Mouse (Mus musculus) frontal cortex, postnatal 25 days (tissue): Measurements from ENCODE around the gene Eif4e2.

Experiments
- DNase-seq, 2 experiments: peaks; one replicate each; pipeline ENCODE4 v3.0.0; 2022; ENCODE audit warnings: low spot score in 2 of 2

Eif4e2 gene

GRCm38 (mm10) chr1:87259316-87259715, 45.6 kb downstream of the Eif4e2 start:
- no peak for DNase-seq

DNA sequence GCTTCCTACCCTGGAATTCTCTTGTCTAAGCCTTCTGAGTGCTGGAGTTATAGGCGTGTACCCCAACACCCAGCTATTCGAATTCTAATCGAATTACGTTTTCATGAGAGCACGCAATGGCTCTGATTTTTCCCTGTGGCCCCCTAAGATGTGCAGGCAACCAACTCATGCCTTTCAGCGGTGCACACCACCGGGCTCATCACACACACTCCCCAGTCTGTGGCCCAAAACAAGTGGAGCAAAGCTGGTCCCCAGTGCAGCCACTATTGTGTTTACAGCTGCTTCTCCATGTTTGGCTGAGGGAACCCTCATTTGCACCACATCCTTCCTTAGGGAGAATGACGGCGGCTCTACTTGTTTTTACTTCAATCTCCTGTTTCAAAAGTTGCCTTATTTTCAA, 49.5 kb downstream of the Eif4e2 start:
- DNase-seq, result no peak

DNA sequence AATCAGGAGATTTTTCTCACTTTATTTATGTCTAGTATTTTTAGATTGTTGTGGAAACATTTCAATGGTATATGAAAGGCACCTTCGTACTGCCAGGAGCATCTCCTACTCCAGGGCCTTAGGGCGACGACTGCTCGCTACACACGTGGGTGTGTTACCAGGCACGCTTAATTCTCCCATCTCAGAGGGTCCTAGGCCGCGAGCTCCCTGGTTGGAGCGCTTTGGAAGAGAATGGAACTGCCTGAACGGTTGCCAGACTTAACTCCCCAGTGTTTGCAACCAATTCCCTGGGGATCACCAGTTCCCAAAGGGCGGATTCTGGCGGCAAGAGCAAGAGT, 50.1 kb downstream of the Eif4e2 start:
- no peak for DNase-seq

DNA sequence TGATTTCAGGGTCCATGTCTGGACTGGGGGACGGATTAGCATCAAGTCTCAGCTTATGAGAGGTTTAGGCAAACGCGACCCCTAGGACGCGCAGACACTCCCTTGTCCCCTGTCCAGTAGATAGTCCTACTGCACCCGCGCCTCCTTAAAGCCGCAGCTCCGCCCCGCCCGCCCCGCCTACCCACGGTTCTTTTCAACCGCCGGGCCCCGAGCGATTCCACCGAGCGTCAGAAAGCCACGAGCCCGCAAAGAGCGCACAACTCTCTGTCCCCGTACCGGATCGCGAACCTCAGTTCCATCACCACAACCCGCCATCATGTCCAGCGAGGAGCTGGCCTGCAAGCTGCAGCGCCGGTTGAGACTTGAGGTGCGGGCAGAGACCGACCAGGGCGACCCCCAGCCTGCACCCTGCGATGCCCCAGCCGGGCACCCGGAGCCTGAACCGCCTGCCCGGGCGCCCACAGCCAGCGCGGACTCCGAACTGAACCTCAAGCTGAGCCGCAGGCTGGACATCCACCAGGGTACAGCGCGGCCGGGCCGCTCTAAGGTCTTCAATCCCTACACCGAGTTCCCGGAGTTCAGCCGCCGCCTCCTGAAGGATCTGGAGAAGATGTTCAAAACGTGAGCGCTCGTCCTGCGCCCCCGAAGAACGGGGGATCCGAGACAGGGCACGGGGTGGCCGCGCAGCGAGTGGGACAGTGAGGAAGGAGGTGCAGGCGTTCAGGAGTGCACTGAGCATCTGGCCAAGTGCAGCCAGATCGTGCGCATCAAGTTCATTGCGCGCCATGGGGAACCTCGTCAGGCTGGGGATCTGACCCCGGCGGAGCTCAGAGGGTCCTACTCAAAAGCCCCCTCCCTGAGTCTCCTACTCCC, 50.7 kb downstream of the Eif4e2 start, which contains the start of gene Efhd1:
Efhd1 (plus strand) TSS at position 230 of the 873 bp plus-strand sequence.
- DNase-seq, result no peak

DNA sequence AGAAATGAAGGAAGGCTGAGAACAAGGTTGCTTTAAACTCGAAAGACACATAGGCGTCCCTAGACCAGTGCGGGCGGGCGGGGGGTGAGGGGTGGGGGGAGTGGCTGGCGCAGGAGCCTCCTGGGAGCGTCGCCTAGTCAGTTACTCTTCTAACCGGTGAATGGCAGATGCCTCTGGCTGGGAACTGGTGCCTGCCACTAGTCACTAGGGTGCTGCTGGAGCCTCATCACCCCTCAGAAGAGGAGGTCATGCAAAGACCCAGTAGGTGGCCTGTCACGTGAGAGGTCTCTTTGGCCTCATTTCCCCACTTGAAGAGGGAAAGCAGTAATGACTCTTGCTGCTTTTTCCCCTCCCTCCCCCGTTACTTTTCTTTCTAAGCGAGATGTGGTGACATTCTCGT, 51.5 kb downstream of the Eif4e2 start:
- DNase-seq, result no peak

- DNase-seq, result no peak
These were observed 52.8 kb downstream of the Eif4e2 start for GRCm38 (mm10) chr1:87266296-87267090.

DNA sequence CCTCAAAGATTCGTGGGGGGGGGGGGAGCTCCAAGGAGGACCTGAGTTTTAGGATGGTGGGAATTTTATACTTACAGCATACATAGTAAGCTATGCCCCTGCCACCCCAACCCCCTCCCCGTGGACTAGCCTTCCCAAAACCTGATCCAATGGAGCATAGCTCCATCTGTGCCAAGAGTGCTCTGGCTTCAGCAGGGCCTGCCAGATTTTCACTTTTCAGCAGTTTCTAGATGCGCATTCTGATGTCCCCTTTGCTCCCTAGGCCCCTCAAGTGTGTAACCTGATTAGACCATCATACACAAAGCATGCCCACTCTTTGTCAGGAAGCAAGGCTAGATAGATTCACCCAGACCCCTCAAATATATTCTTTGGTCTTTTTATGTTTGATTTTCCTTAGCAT, 56.5 kb downstream of the Eif4e2 start:
- no peak for DNase-seq

DNA sequence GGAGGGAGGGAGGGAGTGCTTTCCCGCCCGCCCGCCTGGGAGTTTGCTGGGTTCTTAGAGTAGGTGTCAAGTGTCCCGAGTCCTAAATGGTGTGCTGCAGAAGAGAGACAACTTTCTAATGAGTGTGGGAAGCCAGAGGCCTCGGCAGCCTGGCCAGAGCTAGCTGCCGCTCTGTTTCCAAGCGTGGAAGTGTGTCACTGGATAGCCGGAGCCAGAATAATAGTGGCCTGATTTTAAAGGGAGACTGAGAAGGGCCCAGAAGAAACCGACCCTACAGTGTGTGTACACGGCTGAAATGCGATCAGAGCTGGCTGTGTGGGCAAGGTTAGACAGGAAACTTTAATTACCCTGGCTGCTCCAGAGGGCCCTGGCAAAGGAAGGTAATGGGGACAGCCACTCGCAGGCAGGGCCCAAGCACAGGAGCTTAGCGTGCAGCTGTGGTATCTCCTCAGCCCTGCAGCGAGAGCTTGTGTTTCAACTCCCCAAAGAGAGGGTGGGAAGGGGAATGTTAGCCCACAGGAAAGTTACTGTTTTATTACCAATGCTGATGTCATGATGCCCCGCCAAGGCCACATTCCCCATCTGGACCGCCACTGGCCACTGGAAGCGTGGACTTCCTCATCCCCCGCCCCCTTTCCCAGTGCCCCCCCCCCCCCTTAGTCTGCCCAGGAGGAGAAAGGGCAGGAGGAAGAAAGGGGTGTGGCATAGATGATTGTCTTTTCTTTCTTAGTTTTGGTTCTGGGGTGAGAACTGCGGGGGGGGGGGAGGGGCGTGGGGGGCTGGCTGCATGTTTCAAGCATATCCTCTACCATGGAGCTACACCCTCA, 57.1 kb downstream of the Eif4e2 start:
- DNase-seq, result no peak

DNA sequence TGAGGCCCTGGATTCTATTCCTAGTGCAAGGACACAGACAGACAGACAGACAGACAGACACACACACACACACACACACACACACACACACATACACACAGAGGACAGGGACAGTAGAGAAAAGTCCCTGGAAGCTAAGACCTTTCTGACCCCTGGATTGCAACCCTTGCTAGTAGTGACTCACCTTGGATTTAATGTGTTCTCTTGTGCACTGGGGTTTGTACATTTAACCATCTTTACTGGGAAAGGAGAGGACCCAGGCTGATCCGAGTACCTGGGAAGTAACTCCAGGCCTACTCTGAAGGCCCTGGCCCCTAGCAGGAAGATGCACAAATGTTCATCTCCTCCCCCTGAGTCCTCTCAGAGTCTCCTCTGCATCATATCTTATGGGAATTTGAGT, 57.9 kb downstream of the Eif4e2 start:
- no peak for DNase-seq

GRCm38 (mm10) chr1:87272462-87272861, 58.7 kb downstream of the Eif4e2 start:
- DNase-seq, result no peak

DNA sequence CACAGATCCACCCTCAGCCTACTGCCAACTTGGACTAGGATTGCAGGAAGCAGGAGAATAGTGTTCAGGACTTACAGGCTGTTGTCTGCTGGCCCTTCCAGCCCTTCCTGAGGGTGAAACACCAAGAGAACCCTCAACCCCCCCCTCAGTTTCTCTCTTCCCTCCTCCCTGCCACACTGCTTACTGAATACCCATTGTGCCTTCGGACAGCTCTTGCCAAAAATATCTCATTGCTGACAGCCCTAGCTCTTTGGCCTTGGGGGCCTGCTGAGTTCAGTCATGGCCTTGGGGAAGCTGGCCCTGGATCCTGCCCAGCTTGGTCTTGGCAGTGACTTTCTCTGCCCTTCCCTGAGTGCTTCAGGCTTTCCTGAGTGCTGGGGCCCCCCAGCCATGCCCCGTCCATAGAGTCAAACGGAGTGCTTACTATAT, 59.8 kb downstream of the Eif4e2 start:
- DNase-seq, result no peak

DNA sequence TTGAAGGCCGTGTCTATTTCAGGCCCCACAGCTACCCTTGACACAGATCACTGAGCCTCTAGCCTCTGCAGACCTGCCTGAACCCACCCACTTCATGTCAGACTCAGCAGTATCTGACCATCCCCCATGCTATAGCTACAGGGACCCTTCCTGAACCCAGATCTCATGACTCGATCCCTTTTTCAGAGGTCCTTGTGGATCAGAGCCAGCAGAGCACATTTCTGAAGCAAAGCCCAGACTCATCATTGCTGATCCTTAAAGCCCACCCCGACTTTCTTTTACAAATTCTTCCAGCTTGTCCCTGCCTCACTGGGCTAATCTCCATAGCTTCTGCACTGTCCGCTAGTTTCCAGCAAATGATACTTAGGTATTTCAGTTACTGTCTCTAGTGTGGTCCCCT, 60.4 kb downstream of the Eif4e2 start:
- no peak for DNase-seq

DNA sequence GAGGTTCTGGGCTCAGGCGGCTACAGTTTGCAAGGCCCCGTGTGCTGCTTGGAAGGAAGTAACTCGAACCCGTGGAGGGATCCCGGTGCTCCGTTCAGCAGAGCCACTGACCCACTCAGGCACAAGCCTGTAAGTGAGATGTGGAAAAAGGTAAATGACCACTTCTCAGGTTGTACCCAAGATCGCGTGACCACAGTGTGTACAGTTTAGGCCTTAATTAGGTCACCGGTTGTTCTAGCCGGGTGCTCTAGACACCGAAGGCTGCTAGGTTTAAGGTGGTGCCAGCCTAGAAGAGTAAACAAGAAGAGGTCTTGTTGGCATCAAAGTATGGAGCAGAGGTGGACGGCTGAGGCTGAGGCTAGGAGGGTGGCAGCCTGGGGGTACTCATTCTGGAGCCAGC, 61.4 kb downstream of the Eif4e2 start:
- DNase-seq, result no peak

DNA sequence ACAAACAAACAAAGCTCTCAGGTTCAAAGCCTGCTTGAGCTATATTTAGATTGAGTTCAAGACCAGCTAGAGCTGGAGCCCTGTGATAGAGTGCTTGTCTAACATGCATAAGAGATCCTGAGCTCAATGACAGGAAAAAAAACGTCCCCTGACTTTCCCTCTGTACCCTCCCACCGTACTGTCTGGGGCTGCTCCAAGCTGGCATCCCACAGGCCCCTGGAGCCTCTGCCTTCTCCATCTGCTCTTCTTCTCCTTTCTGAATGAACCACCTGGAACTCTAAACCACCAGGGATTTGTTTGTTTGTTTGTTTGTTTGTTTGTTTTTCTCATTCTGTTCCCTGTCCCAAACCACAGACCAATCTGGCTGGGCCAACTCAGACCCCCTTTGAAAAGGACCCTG, 62.3 kb downstream of the Eif4e2 start:
- no peak for DNase-seq

DNA sequence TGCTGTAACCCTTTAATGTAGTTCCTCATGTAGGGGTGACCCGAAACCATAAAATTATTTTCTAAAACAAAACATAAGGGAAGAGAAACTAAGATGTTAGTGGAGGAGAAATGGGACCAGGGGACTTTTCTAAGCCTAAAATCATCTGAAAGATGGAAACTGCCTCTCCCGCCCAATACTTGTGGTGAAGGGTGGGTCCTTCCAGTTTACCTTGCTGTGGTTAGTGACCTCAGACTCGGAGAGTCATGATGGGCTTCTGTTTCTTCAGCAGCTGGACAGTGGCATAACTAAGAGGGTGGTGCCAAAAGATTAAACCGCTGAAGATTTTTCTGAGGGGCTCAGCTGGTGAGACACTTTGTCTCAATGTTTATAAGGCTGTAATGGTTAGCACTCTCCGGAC, 66.6 kb downstream of the Eif4e2 start:
- DNase-seq, result no peak

GRCm38 (mm10) chr1:87281599-87282412, 68.1 kb downstream of the Eif4e2 start:
- DNase-seq, result no peak

- DNase-seq, result no peak
These were observed 68.7 kb downstream of the Eif4e2 start for GRCm38 (mm10) chr1:87282413-87282788.

DNA sequence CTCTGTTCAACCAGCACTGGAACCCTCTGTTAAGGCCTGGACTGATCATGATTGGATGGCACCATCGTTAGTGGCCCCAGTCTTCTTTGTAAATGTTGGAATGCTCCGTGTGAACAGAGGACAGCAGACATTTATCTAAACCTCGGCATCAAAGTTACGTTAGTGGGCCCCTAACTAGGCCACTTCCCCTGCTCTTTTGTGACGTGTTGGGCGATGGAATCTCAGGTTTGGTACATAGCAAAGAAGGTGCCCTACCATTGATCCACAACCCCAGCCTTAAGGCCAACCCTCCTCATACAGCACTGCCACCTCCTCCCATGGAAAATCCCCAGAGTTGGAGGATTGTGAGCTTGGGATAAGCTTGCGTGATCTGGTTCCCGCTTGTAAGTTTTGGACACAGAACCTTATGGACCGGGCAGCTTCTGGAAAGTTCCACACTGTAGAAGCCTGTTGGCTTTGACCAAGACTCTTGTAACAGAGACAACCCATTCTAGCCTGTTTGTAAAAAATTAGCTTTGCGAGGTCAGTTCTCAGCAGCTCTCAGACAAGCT, 69.8 kb downstream of the Eif4e2 start:
- no peak for DNase-seq

- no peak for DNase-seq
These were observed 73.4 kb downstream of the Eif4e2 start for GRCm38 (mm10) chr1:87287105-87287504.
